Mouse (Mus musculus) G1E (cell line): ENCODE measurements around the gene Apbb2.

ENCODE experiments used
- CTCF ChIP-seq: IDR thresholded peaks from 2 replicates; pipeline ENCODE4 v1.5.1; 2012; ENCODE audit warnings: low read depth, low read length, inconsistent platforms, mixed read lengths
- GATA1 ChIP-seq: IDR thresholded peaks from 2 replicates; pipeline ENCODE4 v1.6.1; 2012; ENCODE audit warnings: borderline replicate concordance, low read length, inconsistent platforms, mixed read lengths

DNA sequence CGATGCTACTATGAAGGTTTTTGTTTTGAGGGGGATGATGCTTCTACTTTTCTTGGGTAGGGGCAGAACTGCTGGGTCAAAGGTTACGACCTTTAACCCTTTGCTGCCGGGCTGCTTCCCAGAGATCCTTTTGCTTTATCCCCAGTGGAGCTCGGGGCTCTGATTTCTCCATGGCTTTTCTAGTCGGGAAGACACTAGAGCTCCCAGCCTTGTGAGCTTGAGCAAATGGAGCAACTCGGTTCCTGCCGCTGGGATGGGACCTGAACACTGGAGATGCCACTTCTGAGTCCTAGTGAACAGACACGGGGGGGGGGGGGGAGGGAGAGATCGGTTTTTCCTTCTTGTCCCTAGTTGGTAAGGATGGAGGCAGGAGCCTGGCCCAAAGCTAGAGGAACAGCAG is 308.3 kb downstream of the Apbb2 start:
- TF ChIP-seq CTCF (no peak), GATA1 (no peak)
